Mouse (Mus musculus) G1E (cell line): Measurements from ENCODE around the gene 4632433K11Rik. TPM values are rescaled to one million over a fixed set of nuclear protein-coding genes. Genes with fewer than 3 reads are reported as not detected.

Experiments
- ATAC-seq: 2 replicates; pipeline ENCODE4 v1.8.0; 2016; ENCODE audit warnings: mild to moderate bottlenecking; ENCODE audit not compliant: insufficient number of reproducible peaks, poor library complexity, low FRiP score, severe bottlenecking; ENCODE audit errors: extremely low read depth
- DNase-seq: peaks from one replicate; pipeline ENCODE4 v3.0.0; 2012; ENCODE audit warnings: low spot score
- H3K27me3 ChIP-seq: 2 replicates; pipeline ENCODE4 v1.6.1; 2012; ENCODE audit warnings: mild to moderate bottlenecking, low read length, inconsistent platforms; ENCODE audit not compliant: insufficient read depth
- H3K36me3 ChIP-seq: replicated peaks from 2 replicates; pipeline ENCODE3; 2012; ENCODE audit warnings: mild to moderate bottlenecking, inconsistent platforms
- H3K4me1 ChIP-seq: 2 replicates; pipeline ENCODE4 v1.6.1; 2012; ENCODE audit warnings: low read depth, low read length, inconsistent platforms, mixed read lengths; ENCODE audit not compliant: insufficient read depth
- H3K4me3 ChIP-seq: 2 replicates; pipeline ENCODE4 v1.5.1; 2012; ENCODE audit warnings: low read depth, mild to moderate bottlenecking, inconsistent platforms, low read length, moderate library complexity, mixed read lengths
- H3K9me3 ChIP-seq: replicated peaks from 2 replicates; pipeline ENCODE4 v1.6.1; 2012; ENCODE audit warnings: inconsistent platforms
- CTCF ChIP-seq: IDR thresholded peaks from 2 replicates; pipeline ENCODE4 v1.5.1; 2012; ENCODE audit warnings: low read depth, low read length, inconsistent platforms, mixed read lengths
- GATA1 ChIP-seq: IDR thresholded peaks from 2 replicates; pipeline ENCODE4 v1.6.1; 2012; ENCODE audit warnings: borderline replicate concordance, low read length, inconsistent platforms, mixed read lengths
- GATA2 ChIP-seq: IDR thresholded peaks from 2 replicates; pipeline ENCODE4 v1.6.1; 2012; ENCODE audit warnings: low read depth, low read length, inconsistent platforms, borderline replicate concordance
- POLR2AphosphoS5 ChIP-seq: IDR thresholded peaks from 2 replicates; pipeline ENCODE4 v1.6.1; 2012; ENCODE audit warnings: low read depth, low read length, inconsistent platforms; ENCODE audit not compliant: insufficient replicate concordance
- TAL1 ChIP-seq: conservative IDR thresholded peaks from 2 replicates; pipeline ENCODE4 v1.6.1; 2012; ENCODE audit warnings: low read depth, low read length, inconsistent platforms, mixed read lengths
- polyA plus RNA-seq: library from polyadenylated mRNA; stranded (reverse); fragments of >175 nt; gene quantifications from 2 replicates; pipeline ENCODE4 v1.2.3, GENCODE M21; 2012
- total RNA-seq, 2 experiments: library from RNA; stranded (forward) in 1 of 2; stranded (reverse) in 1 of 2; fragments of 200-1000 nt in 1 of 2; fragments of >200 nt in 1 of 2; fragmentation: Nextera tagmentation in 1 of 2; gene quantifications; 2 replicates each; pipeline ENCODE4 v1.2.3; 2014 to 2017

Gene 4632433K11Rik
- total and polyA plus RNA-seq, 3 experiments = 0.98 to 1.2 TPM; not detected in 1

- DNase-seq = peak; percentile 67
- TF ChIP-seq POLR2AphosphoS5 = no peak
- TF ChIP-seq TAL1 = no peak
- no peak for TF ChIP-seq GATA2
- TF ChIP-seq GATA1 = no peak
- no peak for TF ChIP-seq CTCF
- H3K36me3 ChIP-seq = peaks cover 64% of the 10 kb centered on the region
These were observed 21.0 kb upstream of the 4632433K11Rik start for GRCm38 (mm10) chr7:5012681-5013513.

GRCm38 (mm10) chr7:5014251-5015117 is 19.4 kb upstream of the 4632433K11Rik start, which contains the start of the genes Zfp524 and Fiz1:
Gene Zfp524 (plus strand): TSS chr7:5014415.
Gene Fiz1 (minus strand): TSS chr7:5014697.
- Histone ChIP-seq H3K36me3 (peaks cover 58% of the 10 kb centered on the region), H3K4me1 (peaks cover 57% of the 10 kb centered on the region), H3K9me3 (peaks cover 13% of the 10 kb centered on the region), H3K4me3 (peak within 1 kb of the TSS; percentile 78), H3K27me3 (no peaks in the 10 kb centered on the region)
- DNase-seq (peak; percentile 77), ATAC-seq (peak; percentile 61)
- TF ChIP-seq TAL1 = no peak
- TF ChIP-seq POLR2AphosphoS5 = no peak
- no peak for TF ChIP-seq GATA1
- no peak for TF ChIP-seq CTCF
- TF ChIP-seq GATA2 = no peak

More at GRCm38 (mm10) chr7:5012681-5013513, 21.0 kb upstream of the 4632433K11Rik start:
- H3K27me3 ChIP-seq = no peaks in the 10 kb centered on the region; the same call in 1 of the 2 replicates
- peak overlapping the region; percentile 78; the same call in 1 of the 2 replicates for H3K4me3 ChIP-seq
- peak; percentile 22; the same call in 1 of the 2 replicates for ATAC-seq
- peaks cover 44% of the 10 kb centered on the region for H3K4me1 ChIP-seq
- H3K9me3 ChIP-seq = peaks cover 19% of the 10 kb centered on the region

GRCm38 (mm10) chr7:5015118-5016001 is 18.6 kb upstream of the 4632433K11Rik start, which contains the start of gene Gm44973:
Gene Gm44973 (plus strand): TSS chr7:5015496.
- peaks cover 49% of the 10 kb centered on the region for H3K36me3 ChIP-seq
- no peaks in the 10 kb centered on the region for H3K27me3 ChIP-seq
- ATAC-seq (peak; percentile 45), DNase-seq (peak; percentile 82)
- H3K4me3 ChIP-seq = peak within 1 kb of the TSS; percentile 78
- H3K9me3 ChIP-seq = peaks cover 13% of the 10 kb centered on the region
- H3K4me1 ChIP-seq = peaks cover 56% of the 10 kb centered on the region
- no peak for TF ChIP-seq POLR2AphosphoS5
- no peak for TF ChIP-seq GATA1
- TF ChIP-seq GATA2 = no peak
- no peak for TF ChIP-seq CTCF
- no peak for TF ChIP-seq TAL1

GRCm38 (mm10) chr7:5016057-5016456 is 17.9 kb upstream of the 4632433K11Rik start:
- Histone ChIP-seq H3K9me3 (peaks cover 13% of the 10 kb centered on the region), H3K4me1 (peaks cover 51% of the 10 kb centered on the region), H3K27me3 (no peaks in the 10 kb centered on the region), H3K36me3 (peaks cover 42% of the 10 kb centered on the region), H3K4me3 (peak overlapping the region; percentile 73)
- ATAC-seq (no peak), DNase-seq (no peak)
- TF ChIP-seq POLR2AphosphoS5 (no peak), GATA2 (no peak), GATA1 (no peak), CTCF (no peak), TAL1 (no peak)

GRCm38 (mm10) chr7:5016920-5017319 is 17.0 kb upstream of the 4632433K11Rik start:
- no peak for DNase-seq
- no peak overlapping the region for H3K4me3 ChIP-seq
- peaks cover 54% of the 10 kb centered on the region for H3K4me1 ChIP-seq
- peaks cover 41% of the 10 kb centered on the region for H3K36me3 ChIP-seq
- TF ChIP-seq CTCF (no peak), TAL1 (no peak), POLR2AphosphoS5 (no peak), GATA1 (no peak), GATA2 (no peak)
- H3K27me3 ChIP-seq = no peaks in the 10 kb centered on the region
- peaks cover 13% of the 10 kb centered on the region for H3K9me3 ChIP-seq
- no peak for ATAC-seq
